Mouse (Mus musculus) kidney, adult 9 months (tissue): ENCODE measurements around the gene Cwc27.

Source experiments
- DNase-seq: peaks from one replicate; pipeline ENCODE4 v3.0.0; 2022

The Cwc27 gene

GRCm38 (mm10) chr13:104640694-104641454 lies 176.1 kb downstream of the Cwc27 start:
- peak; percentile 95 for DNase-seq

- DNase-seq = peak; percentile 89
Observed at GRCm38 (mm10) chr13:104638988-104639387, 178.0 kb downstream of the Cwc27 start.

DNA sequence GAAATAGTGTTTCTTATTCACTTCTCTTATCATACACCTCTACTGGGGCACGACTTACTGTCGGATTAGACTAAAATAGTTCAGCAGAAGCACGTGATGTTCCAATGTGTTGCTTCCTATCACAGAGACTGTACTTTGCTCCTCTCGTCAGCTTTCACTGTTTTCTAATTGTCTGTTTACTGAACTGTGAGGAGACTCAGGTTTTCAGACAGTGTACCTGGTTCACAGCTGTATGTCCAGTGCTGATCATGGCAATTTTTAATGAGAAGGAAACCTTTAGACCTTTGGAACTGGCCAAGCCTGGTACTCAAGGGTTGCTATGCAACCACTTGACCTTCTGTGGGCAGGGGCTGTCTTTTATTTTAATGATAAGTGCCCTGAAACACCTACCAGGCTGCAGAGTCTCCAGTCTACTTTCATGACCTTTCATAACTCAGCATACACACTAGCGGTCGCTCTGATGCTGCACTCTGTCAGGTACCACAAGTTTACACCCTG lies 180.9 kb downstream of the Cwc27 start:
- DNase-seq = peak; percentile 93

- DNase-seq = no peak
Observed at GRCm38 (mm10) chr13:104634708-104635107, 182.2 kb downstream of the Cwc27 start.

- DNase-seq = peak; percentile 28
Observed at GRCm38 (mm10) chr13:104632427-104633167, 184.3 kb downstream of the Cwc27 start.

DNA sequence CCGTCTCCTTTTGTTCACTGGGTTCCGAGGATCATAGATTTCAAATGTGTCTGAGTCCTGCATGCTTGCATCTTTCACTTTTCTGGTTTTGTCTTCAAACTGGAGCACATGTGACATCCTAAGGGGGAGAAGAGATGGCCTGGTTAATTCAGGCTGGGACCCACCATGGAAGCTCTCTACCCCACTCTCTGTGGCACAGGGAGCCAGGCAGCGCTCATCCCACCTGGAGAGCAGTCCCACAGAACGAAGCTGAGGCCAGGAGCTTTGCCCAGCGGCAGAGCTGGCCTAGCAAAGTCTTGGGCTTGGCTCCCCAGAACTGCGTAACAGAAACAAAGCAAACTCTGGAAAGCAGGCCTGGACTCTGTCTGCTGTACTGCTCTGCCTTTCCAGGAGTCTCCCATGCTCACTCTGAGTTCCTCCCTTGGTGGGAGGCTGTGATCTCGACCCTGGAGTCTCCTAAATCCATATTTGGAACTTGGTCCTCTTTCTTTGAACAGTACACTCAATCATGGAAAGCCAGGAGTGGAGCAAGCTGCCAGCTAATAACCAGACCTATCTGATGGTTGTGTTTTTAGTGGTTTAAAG lies 185.2 kb downstream of the Cwc27 start:
- no peak for DNase-seq

DNA sequence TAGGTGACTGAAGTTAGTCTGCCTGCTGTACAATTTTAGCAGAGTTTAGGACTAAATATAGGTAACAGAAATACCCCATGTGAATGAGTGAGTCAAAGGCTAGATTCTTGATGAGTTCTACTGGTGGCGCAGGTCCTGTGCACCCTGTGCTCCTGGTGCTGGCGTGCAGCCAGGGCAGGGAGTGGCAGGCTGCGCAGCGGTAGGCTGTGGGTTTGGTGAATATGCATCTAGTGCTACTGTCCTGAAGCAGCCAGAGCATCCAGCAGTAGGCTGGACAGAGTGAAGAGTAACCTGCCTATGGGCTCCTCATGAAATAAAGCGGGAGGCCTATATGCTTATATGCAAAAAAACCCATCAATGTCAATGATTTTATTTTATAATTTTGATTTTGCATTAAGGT lies 186.1 kb downstream of the Cwc27 start:
- DNase-seq = peak; percentile 46

- DNase-seq = no peak
Observed at GRCm38 (mm10) chr13:104629621-104630020, 187.3 kb downstream of the Cwc27 start.

DNA sequence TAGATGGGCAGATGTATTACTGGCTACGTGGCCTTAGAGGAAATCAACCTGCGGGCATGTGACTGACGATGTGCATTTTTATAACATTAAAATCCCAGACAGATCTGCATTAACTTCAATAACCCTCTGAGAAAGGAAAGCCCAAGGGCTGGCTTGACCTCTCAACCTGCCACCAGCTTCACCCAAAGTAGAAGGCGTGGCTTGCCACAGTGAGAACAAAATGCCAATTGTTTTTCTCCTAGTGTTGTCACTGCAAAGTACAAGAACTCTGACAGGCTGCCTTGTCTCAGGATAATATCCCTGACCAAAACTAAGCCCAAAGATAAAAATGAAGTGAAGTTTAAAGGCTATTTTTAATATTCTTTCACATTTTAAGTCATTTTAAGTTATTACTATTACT lies 188.9 kb downstream of the Cwc27 start:
- DNase-seq = no peak

- DNase-seq = no peak
Observed at GRCm38 (mm10) chr13:104627169-104627909, 189.6 kb downstream of the Cwc27 start.

DNA sequence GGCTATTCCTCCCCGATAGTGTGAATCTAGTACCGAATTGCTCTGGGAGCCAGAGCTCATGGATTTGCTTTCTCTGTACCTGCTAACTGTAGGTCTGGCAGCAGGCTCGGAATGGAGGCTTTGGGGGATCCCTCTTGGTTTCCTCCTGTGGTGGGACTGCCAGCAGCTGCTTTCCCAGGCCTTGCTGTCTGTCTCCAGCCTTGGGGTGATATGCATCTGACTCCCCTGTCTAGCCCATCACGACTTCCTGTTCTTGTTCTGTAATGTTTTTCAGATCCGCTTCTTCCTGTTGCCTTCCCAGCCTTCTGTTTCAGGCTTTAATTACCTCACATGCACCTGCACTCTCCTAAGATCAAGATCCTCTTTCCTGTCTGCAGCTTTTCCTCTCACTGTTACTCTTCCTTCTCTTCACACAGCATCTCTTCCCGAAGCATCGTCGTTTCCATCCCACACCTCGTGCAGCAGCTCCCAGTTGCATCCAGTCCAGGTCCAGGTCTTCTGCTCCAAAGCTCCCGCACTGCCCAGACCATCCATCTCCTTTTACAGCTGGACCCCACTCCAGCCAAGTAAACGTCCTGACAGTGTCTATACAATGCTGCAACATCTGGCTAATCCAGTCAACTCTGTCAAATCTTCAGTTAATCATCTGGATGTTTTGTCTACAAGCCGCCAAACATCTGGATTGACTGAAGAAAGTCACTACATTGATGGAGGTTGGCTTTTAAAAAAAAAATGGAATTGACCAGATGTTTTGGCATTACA lies 193.6 kb downstream of the Cwc27 start:
- DNase-seq = no peak

GRCm38 (mm10) chr13:104622102-104622743 lies 194.7 kb downstream of the Cwc27 start:
- DNase-seq = no peak

DNA sequence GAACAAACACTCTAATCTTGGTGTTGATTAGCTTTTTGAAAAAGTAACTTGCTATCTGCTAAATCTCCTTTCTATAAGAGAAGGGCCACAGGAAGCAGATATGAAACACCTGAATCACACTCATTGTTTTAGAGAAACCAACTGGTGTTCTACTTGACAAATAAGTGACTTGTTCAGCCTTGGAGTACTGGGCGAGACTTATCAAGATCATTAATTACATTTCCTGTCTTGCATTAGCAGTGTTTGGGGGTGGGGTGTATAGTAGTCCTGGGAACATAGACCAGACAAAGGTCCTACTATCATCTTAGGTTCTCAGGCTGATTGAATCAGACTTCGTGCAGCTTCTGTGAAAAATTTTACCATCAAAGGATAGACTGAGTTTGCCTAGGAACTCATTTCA lies 196.5 kb downstream of the Cwc27 start:
- no peak for DNase-seq

DNA sequence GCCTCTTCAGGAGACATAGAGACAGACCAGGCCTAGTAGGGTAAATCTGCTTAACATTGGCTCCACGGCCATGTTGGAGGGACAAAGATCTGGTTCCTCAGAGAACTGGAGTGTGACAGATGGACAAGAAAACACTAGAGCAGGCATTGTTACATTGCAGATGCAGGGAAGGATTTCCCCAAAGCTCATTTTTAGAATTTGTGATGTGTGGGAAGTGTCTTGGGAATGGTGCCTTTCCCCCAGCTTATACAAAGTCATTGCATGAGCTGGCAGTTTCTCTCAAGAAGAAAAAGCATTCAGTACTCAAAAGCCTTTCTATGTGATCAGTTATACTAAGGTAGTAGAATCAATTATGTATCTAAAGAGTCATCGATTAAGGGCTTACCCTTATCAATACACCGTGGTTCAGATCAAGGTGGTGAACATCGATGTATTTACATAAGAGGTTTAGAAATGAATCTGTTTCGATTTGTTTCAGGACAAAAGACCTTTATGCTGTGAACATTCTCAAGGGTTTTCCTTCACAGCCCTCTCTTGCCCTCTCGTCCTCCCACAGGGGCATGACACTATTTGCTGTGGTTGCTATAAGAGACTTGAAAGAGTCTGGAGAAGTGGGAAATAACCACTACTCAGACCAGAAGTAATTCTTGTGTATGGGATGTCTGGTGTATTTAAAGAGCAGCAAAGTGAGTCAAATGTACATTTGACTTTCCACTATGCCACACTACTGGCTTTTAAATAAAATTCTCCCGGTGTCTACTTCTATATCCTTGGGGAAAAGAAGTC lies 197.2 kb downstream of the Cwc27 start:
- no peak for DNase-seq

DNA sequence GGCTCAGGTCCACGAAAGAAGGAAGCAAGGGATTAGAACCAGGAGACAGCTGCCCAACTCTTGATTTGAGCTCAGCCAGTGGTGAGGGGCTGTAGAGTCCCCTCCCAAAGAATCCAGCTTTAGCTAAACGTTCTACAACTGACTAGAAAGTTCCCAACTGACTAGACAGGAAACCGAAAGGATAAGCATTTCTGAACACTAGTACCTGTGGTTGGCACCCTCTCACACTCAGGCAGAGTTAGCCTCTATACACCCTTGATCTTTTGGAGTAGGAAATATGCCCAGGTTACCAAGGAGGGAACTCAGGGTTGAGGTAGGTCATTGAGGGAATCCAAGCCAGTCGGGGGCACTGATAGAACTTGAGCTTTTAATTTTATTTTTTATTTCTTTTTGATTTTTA lies 199.7 kb downstream of the Cwc27 start:
- no peak for DNase-seq

DNA sequence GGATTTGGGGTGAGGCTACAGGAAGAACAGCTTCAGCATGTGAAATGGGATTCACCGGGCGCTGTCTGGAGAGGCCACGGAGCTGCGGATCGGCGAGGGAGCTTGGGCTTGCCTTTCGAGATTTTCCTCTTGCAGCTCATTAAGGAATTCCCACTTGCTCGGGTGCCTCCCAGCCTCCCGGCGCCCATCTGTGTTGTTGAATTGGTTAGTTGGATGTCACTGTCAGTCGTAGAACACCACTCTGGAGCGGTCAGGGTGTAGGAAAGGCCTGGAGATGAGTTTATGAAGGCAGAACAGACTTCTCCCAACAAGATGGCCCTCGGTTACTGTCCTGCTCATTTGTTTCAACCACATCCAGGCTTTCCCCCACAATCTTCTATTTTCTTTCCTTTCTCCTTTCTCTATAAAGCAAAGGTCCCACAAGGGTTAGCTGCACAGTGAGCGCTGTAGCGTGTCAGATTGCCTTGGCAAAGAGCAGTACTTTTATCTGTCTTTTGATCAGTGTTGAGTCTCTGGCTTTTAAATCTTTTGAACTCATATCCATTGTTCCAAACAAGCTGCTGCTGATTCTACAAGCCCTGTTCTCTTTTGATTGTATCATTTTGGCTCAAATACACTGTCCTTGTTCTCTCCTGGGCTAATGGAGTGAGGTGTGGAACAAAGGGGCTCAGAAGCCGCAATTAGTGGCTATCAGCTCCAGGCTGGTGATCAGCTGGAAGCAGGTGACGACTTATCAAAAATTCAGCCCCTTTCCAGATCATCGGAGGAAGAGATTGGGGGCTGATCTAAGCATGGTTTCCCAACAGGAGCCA lies 200.7 kb downstream of the Cwc27 start:
- no peak for DNase-seq

DNA sequence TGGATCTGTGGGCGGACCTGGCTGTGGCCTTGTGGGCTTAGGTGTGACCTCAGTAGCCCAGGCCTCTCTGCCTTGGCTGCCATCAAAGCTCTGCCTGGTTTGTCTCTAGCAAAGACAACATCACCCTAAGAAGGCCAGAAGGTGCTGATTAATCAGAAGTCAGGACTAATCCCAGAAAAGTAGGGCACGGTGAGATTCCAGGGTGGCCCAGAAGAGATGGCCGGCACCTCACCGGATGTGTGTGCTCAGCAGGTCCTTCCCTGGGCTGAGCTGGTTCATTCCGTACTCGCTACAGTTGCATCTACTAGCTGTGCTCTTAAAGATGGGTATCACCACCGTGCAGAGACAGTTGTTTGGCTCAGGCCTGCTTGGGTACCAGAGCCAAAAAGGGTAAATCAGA lies 201.8 kb downstream of the Cwc27 start:
- DNase-seq = no peak

- DNase-seq = no peak
Observed at GRCm38 (mm10) chr13:104611296-104611695, 205.6 kb downstream of the Cwc27 start.

- DNase-seq = peak; percentile 62
Observed at GRCm38 (mm10) chr13:104610210-104611111, 206.5 kb downstream of the Cwc27 start.
